Mouse (Mus musculus): Measurements from ENCODE around the gene Tcf25. TPM values are rescaled to one million over a fixed set of nuclear protein-coding genes. Genes with fewer than 3 reads are reported as not detected.

The Tcf25 gene
- polyA plus RNA-seq, 1 experiment from 2014 or later = 136 TPM

- H3K9ac ChIP-seq = no peak overlapping the region
- peaks cover 100% of the 10 kb centered on the region for H3K36me3 ChIP-seq
- no peak overlapping the region for H3K4me2 ChIP-seq
- no peak overlapping the region for H3K27ac ChIP-seq (replicated peaks)
- H3K4me3 ChIP-seq = no peak overlapping the region
- H3K9me3 ChIP-seq = no peaks in the 10 kb centered on the region
- 91% methylated on average over 7 of the region's 7 CpGs for WGBS
- ATAC-seq (ENCODE audit: extremely low read depth, insufficient number of reproducible peaks, low FRiP score, low TSS enrichment) = no peak
- H3K27me3 ChIP-seq (replicated peaks) = no peaks in the 10 kb centered on the region
- H3K4me1 ChIP-seq = no peaks in the 10 kb centered on the region
These were observed 15.5 kb downstream of the Tcf25 start for GRCm38 (mm10) chr8:123389026-123389425.

DNA sequence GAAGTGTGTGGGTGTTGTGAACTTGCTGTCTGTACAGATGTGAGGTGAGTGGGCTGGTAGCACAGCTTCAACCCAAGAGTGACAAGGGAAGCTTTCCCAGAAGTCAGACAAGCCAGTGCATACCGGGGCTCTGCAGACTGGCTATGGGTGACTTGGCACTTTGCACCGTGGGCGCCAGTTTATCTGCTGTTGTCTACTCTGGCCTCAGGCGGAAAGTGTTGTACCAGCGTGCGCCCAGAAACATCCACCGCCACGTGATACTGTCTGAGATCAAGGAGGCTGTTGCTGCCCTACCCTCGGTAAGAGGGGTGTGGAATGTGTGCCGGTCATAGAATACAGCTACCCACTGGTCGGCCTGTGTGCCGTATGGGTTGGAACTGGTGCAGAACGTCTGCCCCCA, 24.8 kb downstream of the Tcf25 start:
- Histone ChIP-seq H3K4me2 (no peak overlapping the region), H3K27ac (replicated peaks) (no peak overlapping the region), H3K4me1 (no peaks in the 10 kb centered on the region), H3K9ac (no peak overlapping the region), H3K36me3 (peaks cover 100% of the 10 kb centered on the region), H3K4me3 (no peak overlapping the region), H3K27me3 (replicated peaks) (no peaks in the 10 kb centered on the region), H3K9me3 (no peaks in the 10 kb centered on the region)
- no peak for ATAC-seq (ENCODE audit: extremely low read depth, insufficient number of reproducible peaks, low FRiP score, low TSS enrichment)
- WGBS = 93% methylated on average over 13 of the region's 13 CpGs

DNA sequence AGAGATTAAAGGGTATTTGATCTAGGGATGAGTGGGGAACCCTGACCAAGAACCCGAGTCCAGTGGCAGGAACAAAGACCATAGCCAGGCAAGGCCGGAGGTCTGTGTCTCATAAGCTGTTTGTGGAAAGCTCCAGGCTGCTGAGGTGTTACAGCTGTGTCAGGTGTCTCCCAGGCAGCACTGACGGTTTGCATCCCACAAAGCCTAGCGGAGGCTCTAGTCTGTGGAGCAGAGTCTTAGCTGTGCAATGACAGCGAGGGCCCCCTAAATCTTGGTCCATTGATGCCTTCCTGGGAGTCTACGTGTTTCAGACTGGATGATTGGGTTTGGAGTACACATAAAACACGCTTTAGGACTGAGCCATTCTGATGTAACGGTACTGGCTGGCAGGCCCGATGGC, 28.4 kb downstream of the Tcf25 start:
- Histone ChIP-seq H3K27me3 (replicated peaks) (peaks cover 3% of the 10 kb centered on the region; the same call in 1 of the 2 replicates), H3K4me2 (no peak overlapping the region), H3K36me3 (peaks cover 66% of the 10 kb centered on the region), H3K9ac (no peak overlapping the region), H3K4me1 (peaks cover 9% of the 10 kb centered on the region; the same call in 1 of the 2 replicates), H3K9me3 (no peaks in the 10 kb centered on the region), H3K4me3 (no peak overlapping the region), H3K27ac (replicated peaks) (no peak overlapping the region)
- 91% methylated on average over 9 of the region's 9 CpGs for WGBS
- ATAC-seq (ENCODE audit: extremely low read depth, insufficient number of reproducible peaks, low FRiP score, low TSS enrichment) = no peak

- Histone ChIP-seq H3K9ac (no peak overlapping the region), H3K4me2 (no peak overlapping the region), H3K27ac (replicated peaks) (no peak overlapping the region), H3K9me3 (no peaks in the 10 kb centered on the region), H3K4me3 (no peak overlapping the region), H3K4me1 (peaks cover 12% of the 10 kb centered on the region), H3K27me3 (replicated peaks) (peaks cover 12% of the 10 kb centered on the region), H3K36me3 (peaks cover 58% of the 10 kb centered on the region)
- 78% methylated on average over 9 of the region's 9 CpGs for WGBS
- no peak for ATAC-seq (ENCODE audit: extremely low read depth, insufficient number of reproducible peaks, low FRiP score, low TSS enrichment)
These were observed 29.3 kb downstream of the Tcf25 start for GRCm38 (mm10) chr8:123402730-123403326.

DNA sequence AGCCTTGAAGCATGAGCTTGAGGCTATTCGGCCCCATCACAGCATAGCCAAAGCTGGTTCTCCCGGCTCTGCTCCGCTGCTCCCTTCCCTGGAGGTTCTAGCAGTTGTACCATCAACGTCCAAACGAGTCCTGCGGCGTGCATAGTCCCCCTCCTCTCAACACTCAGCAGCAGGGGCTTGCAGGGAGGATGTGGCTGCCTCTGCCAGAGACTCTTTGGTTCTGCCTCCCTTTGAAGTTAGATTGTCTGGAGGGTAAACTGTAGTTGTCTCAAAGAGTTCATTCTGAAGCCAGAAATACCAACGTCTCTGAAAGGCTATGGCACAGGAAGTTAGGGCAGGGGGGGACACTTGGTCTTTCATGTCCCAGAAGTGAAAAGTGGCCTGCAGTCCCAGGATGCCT, 31.0 kb downstream of the Tcf25 start:
- Histone ChIP-seq H3K27ac (replicated peaks) (no peak overlapping the region), H3K36me3 (peaks cover 41% of the 10 kb centered on the region), H3K27me3 (replicated peaks) (peaks cover 18% of the 10 kb centered on the region), H3K9ac (no peak overlapping the region), H3K4me2 (no peak overlapping the region), H3K4me1 (peaks cover 27% of the 10 kb centered on the region), H3K9me3 (no peaks in the 10 kb centered on the region), H3K4me3 (no peak overlapping the region)
- 52% methylated on average over 8 of the region's 8 CpGs for WGBS
- ATAC-seq (ENCODE audit: extremely low read depth, insufficient number of reproducible peaks, low FRiP score, low TSS enrichment) = no peak

GRCm38 (mm10) chr8:123406786-123407185, 33.2 kb downstream of the Tcf25 start, which contains the start of gene Mc1r:
Mc1r (plus strand) TSS chr8:123407107.
- Histone ChIP-seq H3K27me3 (replicated peaks) (peaks cover 36% of the 10 kb centered on the region), H3K9ac (no peak within 1 kb of the TSS), H3K9me3 (no peaks in the 10 kb centered on the region), H3K27ac (replicated peaks) (no peak within 1 kb of the TSS), H3K4me1 (peaks cover 50% of the 10 kb centered on the region), H3K4me3 (no peak within 1 kb of the TSS), H3K36me3 (peaks cover 18% of the 10 kb centered on the region), H3K4me2 (peak within 1 kb of the TSS; percentile 24; the same call in 1 of the 2 replicates)
- no peak for ATAC-seq (ENCODE audit: extremely low read depth, insufficient number of reproducible peaks, low FRiP score, low TSS enrichment)
- WGBS = 8% methylated on average over 4 of the region's 4 CpGs

DNA sequence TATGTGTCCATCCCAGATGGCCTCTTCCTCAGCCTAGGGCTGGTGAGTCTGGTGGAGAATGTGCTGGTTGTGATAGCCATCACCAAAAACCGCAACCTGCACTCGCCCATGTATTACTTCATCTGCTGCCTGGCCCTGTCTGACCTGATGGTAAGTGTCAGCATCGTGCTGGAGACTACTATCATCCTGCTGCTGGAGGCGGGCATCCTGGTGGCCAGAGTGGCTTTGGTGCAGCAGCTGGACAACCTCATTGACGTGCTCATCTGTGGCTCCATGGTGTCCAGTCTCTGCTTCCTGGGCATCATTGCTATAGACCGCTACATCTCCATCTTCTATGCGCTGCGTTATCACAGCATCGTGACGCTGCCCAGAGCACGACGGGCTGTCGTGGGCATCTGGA, 34.1 kb downstream of the Tcf25 start:
- Histone ChIP-seq H3K4me3 (no peak overlapping the region), H3K4me2 (no peak overlapping the region), H3K4me1 (peaks cover 53% of the 10 kb centered on the region), H3K9ac (no peak overlapping the region), H3K36me3 (peaks cover 10% of the 10 kb centered on the region), H3K27ac (replicated peaks) (no peak overlapping the region), H3K9me3 (no peaks in the 10 kb centered on the region), H3K27me3 (replicated peaks) (peaks cover 44% of the 10 kb centered on the region)
- ATAC-seq (ENCODE audit: extremely low read depth, insufficient number of reproducible peaks, low FRiP score, low TSS enrichment) = no peak
- 84% methylated on average over 13 of the region's 13 CpGs for WGBS

DNA sequence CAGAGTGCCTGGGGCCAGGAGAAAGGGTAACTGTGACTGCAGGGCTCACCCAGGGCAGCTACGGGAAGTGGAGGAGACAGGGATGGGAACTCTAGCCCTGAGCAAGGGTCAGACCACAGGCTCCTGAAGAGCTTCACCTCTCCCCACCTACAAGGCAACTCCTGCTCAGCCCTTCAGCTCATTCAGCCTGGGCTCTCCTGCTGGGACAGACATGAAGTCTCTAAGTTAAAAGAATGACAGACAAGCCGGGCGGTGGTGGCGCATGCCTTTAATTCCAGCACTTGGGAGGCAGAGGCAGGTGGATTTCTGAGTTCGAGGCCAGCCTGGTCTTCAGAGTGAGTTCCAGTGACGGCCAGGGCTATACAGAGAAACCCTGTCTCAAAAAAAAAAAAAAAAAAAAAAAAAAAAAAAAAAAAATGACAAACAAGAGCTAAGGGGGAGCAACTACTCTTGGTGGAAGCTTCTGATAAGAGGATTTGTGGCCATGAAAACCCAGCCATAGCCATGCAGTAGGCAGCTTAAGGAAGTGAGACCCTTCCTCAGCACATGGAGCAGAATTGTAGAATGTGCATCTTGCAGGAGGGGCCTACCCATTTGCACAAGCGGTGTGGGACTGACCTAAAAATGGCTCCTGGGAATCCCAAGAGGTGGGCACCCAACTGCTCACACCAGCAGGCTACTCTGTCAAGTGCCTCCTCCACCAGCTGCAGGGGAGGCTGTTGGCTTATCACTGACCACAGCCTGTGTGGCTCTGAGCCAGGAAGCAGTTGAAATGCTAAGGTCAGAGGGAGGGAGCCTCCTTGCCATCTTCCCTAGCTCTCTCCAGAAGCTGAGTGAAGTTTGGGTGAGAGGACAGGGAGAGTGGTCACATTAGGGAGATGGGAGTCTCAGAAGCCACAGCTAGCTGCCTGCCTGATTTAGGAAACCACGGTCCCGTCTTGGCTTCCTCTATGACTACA, 35.3 kb downstream of the Tcf25 start:
- Histone ChIP-seq H3K9me3 (no peaks in the 10 kb centered on the region), H3K4me1 (peaks cover 53% of the 10 kb centered on the region), H3K4me3 (no peak overlapping the region), H3K4me2 (peak overlapping the region; percentile 16; the same call in 1 of the 2 replicates), H3K36me3 (no peaks in the 10 kb centered on the region), H3K27ac (replicated peaks) (peak overlapping the region; percentile 53), H3K27me3 (replicated peaks) (peaks cover 56% of the 10 kb centered on the region), H3K9ac (no peak overlapping the region)
- 48% methylated on average over 9 of the region's 9 CpGs for WGBS
- no peak for ATAC-seq (ENCODE audit: extremely low read depth, insufficient number of reproducible peaks, low FRiP score, low TSS enrichment)

DNA sequence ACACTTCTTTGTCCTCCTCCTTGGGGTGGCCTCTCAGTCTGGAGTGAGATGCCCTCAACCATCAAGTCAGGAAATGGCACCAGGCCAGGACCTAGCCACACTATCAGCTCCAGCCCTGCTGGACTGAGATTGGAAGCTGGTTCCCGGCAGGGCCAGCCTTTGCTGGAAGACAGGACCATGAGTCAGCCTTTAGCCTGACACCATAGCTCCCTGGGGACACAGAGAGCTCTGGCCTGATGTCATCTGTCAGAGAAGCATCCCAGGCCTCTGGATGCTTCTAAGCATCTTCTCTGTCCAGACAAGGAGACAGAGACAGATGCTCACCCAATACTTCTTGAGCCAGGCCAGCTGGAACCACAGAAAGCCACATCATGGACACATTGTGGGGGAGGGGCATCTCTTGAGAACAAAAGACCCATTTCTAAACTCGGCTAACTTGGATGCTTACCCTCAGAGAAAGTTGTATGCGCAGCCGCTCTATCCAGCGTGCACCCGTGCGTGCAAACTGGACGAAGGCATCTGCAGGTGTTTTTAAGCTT, 36.6 kb downstream of the Tcf25 start:
- Histone ChIP-seq H3K4me1 (peaks cover 49% of the 10 kb centered on the region), H3K27ac (replicated peaks) (0 out of 2 replicates have a peak overlapping the region, but pooled peaks have one; percentile 6), H3K4me2 (peak overlapping the region; percentile 65; the same call in 1 of the 2 replicates), H3K9ac (no peak overlapping the region), H3K4me3 (no peak overlapping the region), H3K36me3 (no peaks in the 10 kb centered on the region), H3K9me3 (no peaks in the 10 kb centered on the region), H3K27me3 (replicated peaks) (peaks cover 61% of the 10 kb centered on the region)
- WGBS = 60% methylated on average over 8 of the region's 8 CpGs
- no peak for ATAC-seq (ENCODE audit: extremely low read depth, insufficient number of reproducible peaks, low FRiP score, low TSS enrichment)

- Histone ChIP-seq H3K9ac (0 out of 2 replicates have a peak overlapping the region, but pooled peaks have one; percentile 47), H3K4me3 (peak overlapping the region; percentile 47), H3K27ac (replicated peaks) (no peak overlapping the region), H3K27me3 (replicated peaks) (peaks cover 61% of the 10 kb centered on the region), H3K9me3 (no peaks in the 10 kb centered on the region), H3K36me3 (no peaks in the 10 kb centered on the region), H3K4me2 (peak overlapping the region; percentile 65), H3K4me1 (peaks cover 49% of the 10 kb centered on the region)
- ATAC-seq (ENCODE audit: extremely low read depth, insufficient number of reproducible peaks, low FRiP score, low TSS enrichment) = no peak
- WGBS = 14% methylated on average over 11 of the region's 11 CpGs
These were observed 37.2 kb downstream of the Tcf25 start for GRCm38 (mm10) chr8:123410788-123411187.

DNA sequence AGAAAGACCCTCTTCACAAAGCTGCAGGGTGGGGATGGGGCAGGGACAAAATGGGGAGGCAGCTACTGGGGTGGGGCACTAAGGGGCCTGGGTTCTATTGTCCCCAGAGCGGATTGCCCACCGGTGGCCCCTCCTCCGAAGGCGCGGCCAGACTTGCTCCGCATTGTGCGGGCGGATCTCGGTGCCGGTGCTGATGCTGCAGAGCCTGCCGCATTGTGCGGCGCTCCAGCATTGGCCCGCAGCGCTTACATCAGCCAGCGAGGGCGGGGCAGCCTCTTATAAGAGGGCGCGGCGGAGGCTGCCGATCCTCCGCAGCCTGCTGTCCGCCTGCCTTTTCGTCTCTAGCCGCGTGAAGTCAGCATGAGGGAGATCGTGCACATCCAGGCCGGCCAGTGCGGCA, 37.7 kb downstream of the Tcf25 start, which contains the start of gene Tubb3:
Tubb3 (plus strand) TSS at position 179 of the 400 bp plus-strand sequence.
- H3K4me3 ChIP-seq = peak within 1 kb of the TSS; percentile 47
- peak within 1 kb of the TSS; percentile 47 for H3K9ac ChIP-seq
- no peak for ATAC-seq (ENCODE audit: extremely low read depth, insufficient number of reproducible peaks, low FRiP score, low TSS enrichment)
- 0 out of 2 replicates have a peak within 1 kb of the TSS, but pooled peaks have one; percentile 6 for H3K27ac ChIP-seq (replicated peaks)
- no peaks in the 10 kb centered on the region for H3K36me3 ChIP-seq
- H3K27me3 ChIP-seq (replicated peaks) = peaks cover 61% of the 10 kb centered on the region
- peaks cover 49% of the 10 kb centered on the region for H3K4me1 ChIP-seq
- 2% methylated on average over 29 of the region's 29 CpGs for WGBS
- peak within 1 kb of the TSS; percentile 65 for H3K4me2 ChIP-seq
- no peaks in the 10 kb centered on the region for H3K9me3 ChIP-seq
